ENCODE assay signal across 18 mouse cellular contexts in the genomic region with DNA sequence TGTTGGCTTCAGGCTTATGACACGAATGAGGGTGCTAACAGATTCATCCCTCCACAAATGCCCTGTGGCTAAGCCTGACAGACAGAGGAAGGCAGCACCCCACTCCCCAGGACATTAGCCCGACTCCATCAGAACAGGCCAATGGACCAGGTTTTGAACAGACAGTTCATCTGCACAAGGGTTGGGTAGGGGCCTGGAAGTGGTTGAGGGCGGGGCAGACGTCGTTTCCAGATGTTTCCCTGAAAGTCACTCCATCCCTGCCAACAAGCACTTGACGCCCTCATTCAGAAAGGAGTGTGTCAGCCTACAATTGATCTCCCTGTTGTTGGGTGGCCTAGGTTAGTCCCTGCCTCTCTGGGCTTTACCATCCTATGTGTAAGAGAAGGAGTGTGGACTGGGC. TPM values are rescaled to one million over a fixed set of nuclear protein-coding genes. Genes with fewer than 3 reads are reported as not detected.
"Had no signal": no experiment of that assay in that cellular context is flagged by ENCODE, and none has a peak within 500 bp of the region (broad histone marks: within the 10 kb centered on the region; RNA-seq: fewer than 3 reads in every experiment).

No protein-coding gene starts in this region.

- H3K9me3 ChIP-seq: midbrain, embryonic 10.5 days; midbrain, embryonic 12.5 days; neural tube, embryonic 13.5 days; stomach, embryonic 15.5 days had no signal

- ATAC-seq: midbrain, embryonic 16.5 days had no signal

- H3K4me3 ChIP-seq: midbrain, embryonic 10.5 days; midbrain, embryonic 12.5 days; myocyte; neural tube, embryonic 13.5 days; stomach, embryonic 15.5 days had no signal

- H3K27ac ChIP-seq: midbrain, embryonic 12.5 days; neural tube, embryonic 13.5 days had no signal

- DNase-seq: lung, adult 18-20 months; lung, embryonic 14.5 days; lung, postnatal 10 days; lung, postnatal 4 days; midbrain, embryonic 14.5 days; right cerebral cortex, postnatal 14 days; thymus, adult 2 months; thymus, postnatal 25 days; thymus, postnatal 4 days had no signal

- H3K27me3 ChIP-seq: neural tube, embryonic 13.5 days; stomach, embryonic 15.5 days had no signal

- H3K9ac ChIP-seq: lung, embryonic 14.5 days; midbrain, embryonic 12.5 days; neural tube, embryonic 13.5 days; stomach, embryonic 15.5 days had no signal

- H3K4me2 ChIP-seq: lung, embryonic 14.5 days; midbrain, embryonic 12.5 days; neural tube, embryonic 13.5 days; stomach, embryonic 15.5 days had no signal

- H3K36me3 ChIP-seq: stomach, embryonic 15.5 days had no signal

RNA-seq across cellular contexts. Expression of a gene that starts 17.6 kb away (rescaled TPM):
- total RNA-seq: megakaryocyte-erythroid progenitor cell, adult 5-6 weeks had no signal

RNA-seq across cellular contexts. Expression of a gene that starts 55.5 kb away (rescaled TPM):
- total RNA-seq: megakaryocyte, adult 5-6 weeks; megakaryocyte-erythroid progenitor cell, adult 5-6 weeks; neutrophil, adult 5-6 weeks had no signal
